Mouse (Mus musculus) kidney, embryonic 15.5 days (tissue): ENCODE measurements around the gene Ube2v1. TPM values are rescaled to one million over a fixed set of nuclear protein-coding genes. Genes with fewer than 3 reads are reported as not detected.
"Not testable (repeated sequence)": the region's sequence is repeated elsewhere in the genome, so short reads cannot be mapped to it uniquely, and the experiment has no call there.

Experiments
- ATAC-seq: fragments of 200-750 bp; cut with Nextera tagmentation; replicated peaks from 2 replicates; pipeline ENCODE4 v1.8.0; 2017; ENCODE audit warnings: moderate TSS enrichment; ENCODE audit not compliant: low FRiP score
- H3K27ac ChIP-seq: fragments of 300-500 bp; sonication (generic); 2 replicates; pipeline ENCODE4 v1.5.1; 2015; ENCODE audit warnings: mild to moderate bottlenecking, inconsistent platforms
- H3K27me3 ChIP-seq: fragments of 300-500 bp; sonication (generic); 2 replicates; pipeline ENCODE4 v1.6.1; 2015; ENCODE audit warnings: inconsistent platforms
- H3K36me3 ChIP-seq: fragments of 300-500 bp; sonication (generic); 2 replicates; pipeline ENCODE4 v1.6.1; 2015; ENCODE audit warnings: inconsistent platforms
- H3K4me1 ChIP-seq: fragments of 300-500 bp; sonication (generic); 2 replicates; pipeline ENCODE4 v1.6.1; 2015; ENCODE audit warnings: inconsistent platforms
- H3K4me2 ChIP-seq: fragments of 300-500 bp; sonication (generic); 2 replicates; pipeline ENCODE4 v1.6.1; 2015; ENCODE audit warnings: moderate library complexity, mild to moderate bottlenecking, inconsistent platforms
- H3K4me3 ChIP-seq: fragments of 300-500 bp; sonication (generic); replicated peaks from 2 replicates; pipeline ENCODE4 v1.5.1; 2015; ENCODE audit warnings: mild to moderate bottlenecking, inconsistent platforms
- H3K9ac ChIP-seq: fragments of 300-500 bp; sonication (generic); 2 replicates; pipeline ENCODE4 v1.6.1; 2015; ENCODE audit warnings: mild to moderate bottlenecking, inconsistent platforms
- H3K9me3 ChIP-seq: fragments of 300-500 bp; sonication (generic); replicated peaks from 2 replicates; pipeline ENCODE4 v1.6.1; 2016; ENCODE audit warnings: inconsistent platforms
- WGBS: fragments of 180-500 bp; shearing (Covaris S2); methylation state at CpG from one replicate; pipeline ENCODE4 v1.1.7; 2015; ENCODE audit warnings: mixed read lengths; 5-methylcytosine and 5-hydroxymethylcytosine counted together
- polyA plus RNA-seq: library from polyadenylated mRNA; unstranded; fragments of >200 nt; fragmentation: Nextera tagmentation; extraction: Ambion mirVana; gene quantifications from 2 replicates; pipeline ENCODE4 v1.2.1, GENCODE M21; 2015

Gene Ube2v1
- polyA plus RNA-seq, 1 experiment from 2014 or later: 313 TPM

GRCm38 (mm10) chr2:167649290-167650032 lies 17.6 kb upstream of the Ube2v1 start:
- no peaks in the 10 kb centered on the region for H3K27me3 ChIP-seq
- no peaks in the 10 kb centered on the region for H3K9me3 ChIP-seq
- 0 out of 2 replicates have a peak, but pooled peaks cover under 1% of the 10 kb centered on the region for H3K4me1 ChIP-seq
- no peak overlapping the region for H3K4me2 ChIP-seq
- H3K9ac ChIP-seq: no peak overlapping the region
- no peak overlapping the region for H3K27ac ChIP-seq
- peaks cover 61% of the 10 kb centered on the region for H3K36me3 ChIP-seq
- ATAC-seq: no peak
- 87% methylated on average over 12 of the region's 12 CpGs for WGBS
- H3K4me3 ChIP-seq: no peak overlapping the region

GRCm38 (mm10) chr2:167646411-167646810 lies 14.5 kb upstream of the Ube2v1 start:
- no peak; the same call in 1 of the 2 replicates for ATAC-seq
- H3K4me3 ChIP-seq: no peak overlapping the region
- no peaks in the 10 kb centered on the region for H3K4me1 ChIP-seq
- H3K27ac ChIP-seq: no peak overlapping the region
- H3K4me2 ChIP-seq: no peak overlapping the region
- no peak overlapping the region for H3K9ac ChIP-seq
- 72% methylated on average over 4 of the region's 4 CpGs for WGBS
- H3K9me3 ChIP-seq: no peaks in the 10 kb centered on the region
- peaks cover 56% of the 10 kb centered on the region for H3K36me3 ChIP-seq
- H3K27me3 ChIP-seq: no peaks in the 10 kb centered on the region

GRCm38 (mm10) chr2:167643356-167644052 lies 11.6 kb upstream of the Ube2v1 start:
- not testable (repeated sequence) for H3K4me2 ChIP-seq, ATAC-seq, H3K9me3 ChIP-seq, H3K27ac ChIP-seq, H3K9ac ChIP-seq, H3K4me3 ChIP-seq, H3K4me1 ChIP-seq, H3K27me3 ChIP-seq
- WGBS: 83% methylated on average over 13 of the region's 13 CpGs
- H3K36me3 ChIP-seq: peaks cover 50% of the 10 kb centered on the region

DNA sequence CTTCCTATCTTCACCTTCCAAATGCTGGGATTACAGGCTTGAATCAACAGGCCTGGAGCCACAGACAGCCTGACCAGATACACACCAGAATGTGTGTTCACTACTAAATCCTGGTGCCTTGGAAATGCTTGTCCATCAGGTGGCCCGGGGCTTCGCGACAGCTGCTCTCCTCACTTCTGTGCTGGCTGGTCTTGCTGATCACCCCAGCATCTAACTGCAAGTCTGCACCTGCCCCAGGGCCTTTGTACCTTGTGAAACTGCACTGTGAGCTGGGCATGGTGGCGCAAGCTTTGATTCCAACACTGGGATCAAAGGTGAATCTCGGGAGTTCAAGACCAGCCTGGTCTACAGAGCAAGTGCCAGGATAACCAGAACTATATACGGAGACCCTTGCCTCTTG lies 10.3 kb upstream of the Ube2v1 start:
- Histone ChIP-seq H3K4me3 (no peak overlapping the region), H3K9ac (no peak overlapping the region), H3K36me3 (peaks cover 48% of the 10 kb centered on the region), H3K4me1 (no peaks in the 10 kb centered on the region), H3K4me2 (no peak overlapping the region), H3K9me3 (no peaks in the 10 kb centered on the region), H3K27ac (no peak overlapping the region), H3K27me3 (no peaks in the 10 kb centered on the region)
- ATAC-seq: no peak
- WGBS: 91% methylated on average over 6 of the region's 6 CpGs

DNA sequence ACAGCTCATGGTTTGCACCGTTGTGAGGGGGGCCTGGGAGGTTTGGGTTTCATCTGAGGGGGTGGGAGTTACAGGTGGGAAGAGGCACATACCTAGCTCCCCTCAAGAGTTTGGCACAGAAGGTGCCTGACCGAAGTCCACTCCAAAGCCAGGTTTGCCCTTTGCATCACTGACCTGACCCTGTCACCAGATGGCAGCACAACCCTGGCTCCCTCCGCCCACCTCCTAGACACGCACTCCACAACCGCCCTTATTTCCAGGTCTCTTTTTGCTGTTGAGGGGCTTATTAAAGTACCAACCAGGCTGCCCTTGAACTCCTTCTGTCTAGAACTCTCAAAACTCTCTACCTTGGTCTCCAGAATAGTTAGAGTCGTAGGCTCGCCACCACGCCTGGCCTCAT lies 9.4 kb upstream of the Ube2v1 start:
- Histone ChIP-seq H3K4me3 (no peak overlapping the region), H3K36me3 (peaks cover 43% of the 10 kb centered on the region), H3K9ac (no peak overlapping the region), H3K4me2 (no peak overlapping the region), H3K27ac (no peak overlapping the region), H3K27me3 (no peaks in the 10 kb centered on the region), H3K4me1 (no peaks in the 10 kb centered on the region), H3K9me3 (no peaks in the 10 kb centered on the region)
- no peak for ATAC-seq
- WGBS: 45% methylated on average over 8 of the region's 8 CpGs

DNA sequence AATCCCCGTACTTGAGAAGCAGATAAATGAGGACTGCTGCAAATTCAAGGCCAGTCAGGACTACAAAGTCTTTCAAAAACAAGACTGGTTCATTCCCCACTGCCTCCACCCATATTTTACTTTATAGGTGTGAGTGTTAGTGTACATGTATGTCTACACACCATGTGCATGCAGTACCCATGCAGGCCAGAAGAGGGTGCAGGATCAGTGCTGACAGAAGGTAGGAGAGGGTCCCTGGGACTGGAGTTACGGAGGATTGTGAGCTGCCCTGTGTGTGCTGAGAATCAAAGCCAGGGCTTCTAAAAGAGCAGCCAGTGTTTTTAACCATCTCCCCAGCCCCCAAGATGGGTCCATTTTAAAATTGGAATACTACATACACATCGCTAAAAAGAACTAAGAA lies 8.4 kb upstream of the Ube2v1 start:
- Histone ChIP-seq H3K4me3 (no peak overlapping the region), H3K27me3 (no peaks in the 10 kb centered on the region), H3K4me2 (no peak overlapping the region), H3K9me3 (no peaks in the 10 kb centered on the region), H3K36me3 (peaks cover 32% of the 10 kb centered on the region), H3K4me1 (no peaks in the 10 kb centered on the region), H3K9ac (no peak overlapping the region), H3K27ac (no peak overlapping the region)
- no peak for ATAC-seq
- 83% methylated on average over 3 of the region's 3 CpGs for WGBS

- Histone ChIP-seq H3K4me3 (peak overlapping the region; percentile 34), H3K27me3 (no peaks in the 10 kb centered on the region), H3K9ac (0 out of 2 replicates have a peak overlapping the region, but pooled peaks have one; percentile 33), H3K4me1 (peaks cover 38% of the 10 kb centered on the region), H3K27ac (peak overlapping the region; percentile 75; the same call in 1 of the 2 replicates), H3K9me3 (no peaks in the 10 kb centered on the region), H3K36me3 (no peaks in the 10 kb centered on the region), H3K4me2 (peak overlapping the region; percentile 67)
- WGBS: 72% methylated on average over 7 of the region's 7 CpGs
- no peak for ATAC-seq
Observed at GRCm38 (mm10) chr2:167634865-167635512, 3.1 kb upstream of the Ube2v1 start.

DNA sequence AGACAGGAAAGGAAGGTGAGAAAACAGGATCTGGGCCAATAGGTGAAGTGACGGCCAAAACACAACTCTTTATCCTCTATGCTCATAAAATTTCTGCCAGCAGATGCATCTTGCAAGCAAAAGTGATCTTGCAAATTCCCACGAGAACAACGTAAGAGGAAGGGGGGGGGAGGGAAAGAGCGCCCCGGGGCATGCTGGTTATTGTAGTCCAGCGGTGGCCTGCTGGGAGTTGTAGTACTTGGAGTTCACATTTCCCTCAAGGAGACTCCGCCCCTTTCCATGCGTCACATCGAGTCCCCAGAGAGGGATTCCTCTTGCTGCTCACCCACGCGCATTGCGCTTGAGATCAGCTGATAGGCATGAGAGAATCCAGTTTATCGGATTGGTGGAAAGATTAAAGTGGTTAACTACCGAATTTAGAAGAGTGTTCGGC lies 2.5 kb upstream of the Ube2v1 start:
- 1% methylated on average over 15 of the region's 15 CpGs for WGBS
- Histone ChIP-seq H3K4me2 (peak overlapping the region; percentile 67), H3K9ac (peak overlapping the region; percentile 33; the same call in 1 of the 2 replicates), H3K36me3 (no peaks in the 10 kb centered on the region), H3K27ac (peak overlapping the region; percentile 75), H3K27me3 (no peaks in the 10 kb centered on the region), H3K4me1 (peaks cover 44% of the 10 kb centered on the region), H3K9me3 (no peaks in the 10 kb centered on the region), H3K4me3 (peak overlapping the region; percentile 34)
- peak; percentile 73 for ATAC-seq

DNA sequence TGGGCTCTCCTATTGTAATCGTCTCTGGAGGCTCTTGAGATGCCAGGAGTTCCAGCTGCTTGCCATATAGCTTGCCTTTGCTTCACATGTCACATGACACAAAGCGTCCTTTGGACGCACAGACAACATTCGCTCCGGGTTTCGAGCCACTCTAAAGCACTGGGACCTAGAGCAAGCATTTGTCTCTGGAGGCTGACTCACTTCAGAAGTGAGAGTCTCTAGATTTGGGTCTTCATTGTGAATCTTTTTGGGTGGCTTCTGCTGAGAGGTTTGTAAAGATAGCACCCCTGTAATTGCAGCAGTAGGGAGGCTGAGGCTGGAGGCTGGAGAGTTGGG lies 1.6 kb upstream of the Ube2v1 start:
- peak overlapping the region; percentile 34; the same call in 1 of the 2 replicates for H3K4me3 ChIP-seq
- peaks cover 4% of the 10 kb centered on the region for H3K36me3 ChIP-seq
- H3K9ac ChIP-seq: no peak overlapping the region
- no peaks in the 10 kb centered on the region for H3K27me3 ChIP-seq
- WGBS: 89% methylated on average over 6 of the region's 6 CpGs
- peak overlapping the region; percentile 75 for H3K27ac ChIP-seq
- no peak for ATAC-seq
- no peaks in the 10 kb centered on the region for H3K9me3 ChIP-seq
- peaks cover 52% of the 10 kb centered on the region for H3K4me1 ChIP-seq
- no peak overlapping the region for H3K4me2 ChIP-seq

GRCm38 (mm10) chr2:167632731-167633536 lies 1.0 kb upstream of the Ube2v1 start:
- no peaks in the 10 kb centered on the region for H3K27me3 ChIP-seq
- peak overlapping the region; percentile 93 for H3K4me3 ChIP-seq
- H3K9ac ChIP-seq: peak overlapping the region; percentile 92; the same call in 1 of the 2 replicates
- H3K27ac ChIP-seq: peak overlapping the region; percentile 93
- H3K4me2 ChIP-seq: peak overlapping the region; percentile 87
- no peaks in the 10 kb centered on the region for H3K9me3 ChIP-seq
- peaks cover 56% of the 10 kb centered on the region for H3K4me1 ChIP-seq
- WGBS: 74% methylated on average over 12 of the region's 12 CpGs
- peaks cover 10% of the 10 kb centered on the region for H3K36me3 ChIP-seq
- ATAC-seq: no peak

DNA sequence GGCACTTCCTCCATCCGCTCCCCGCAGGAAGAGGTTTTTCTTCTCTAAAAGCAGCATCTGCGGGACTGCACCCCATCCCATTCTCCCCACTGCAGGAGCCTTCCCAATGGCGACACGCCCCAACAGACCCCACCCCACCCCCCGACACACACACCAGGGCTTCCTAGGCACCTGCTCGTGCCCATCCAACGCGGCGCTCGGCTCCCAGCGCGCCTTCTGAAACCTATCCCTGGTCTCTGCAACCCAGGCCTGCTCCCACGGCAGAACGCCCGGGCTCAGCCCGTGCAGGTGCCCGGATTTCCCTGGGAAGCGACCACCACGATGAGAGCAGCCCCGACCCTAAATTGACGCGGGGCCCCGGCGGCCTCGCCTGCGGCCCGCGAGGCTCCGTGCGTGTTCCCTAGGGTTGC lies 709 bp downstream of the Ube2v1 start:
- Histone ChIP-seq H3K4me1 (peaks cover 67% of the 10 kb centered on the region), H3K36me3 (peaks cover 24% of the 10 kb centered on the region), H3K27me3 (no peaks in the 10 kb centered on the region), H3K4me3 (peak overlapping the region; percentile 93), H3K9ac (peak overlapping the region; percentile 92), H3K9me3 (no peaks in the 10 kb centered on the region), H3K4me2 (peak overlapping the region; percentile 87), H3K27ac (peak overlapping the region; percentile 93)
- no peak; the same call in 1 of the 2 replicates for ATAC-seq
- under 1% methylated on average over 31 of the region's 31 CpGs for WGBS
